Mouse (Mus musculus) liver, postnatal 0 days (tissue): ENCODE measurements around the gene Slc41a3. TPM values are rescaled to one million over a fixed set of nuclear protein-coding genes. Genes with fewer than 3 reads are reported as not detected.

Experiments used
- ATAC-seq: fragments of 200-750 bp; cut with Nextera tagmentation; 2 replicates; pipeline ENCODE4 v1.8.0; 2017; ENCODE audit warnings: mild to moderate bottlenecking, moderate library complexity
- DNase-seq: peaks from one replicate; pipeline ENCODE4 v3.0.0-alpha.2; 2016
- H3K27ac ChIP-seq: fragments of 300-500 bp; sonication (generic); 2 replicates; pipeline ENCODE4 v1.5.1; 2014; ENCODE audit warnings: antibody characterized with exemption, moderate library complexity, mild to moderate bottlenecking, low read depth
- H3K27me3 ChIP-seq: fragments of 300-500 bp; sonication (generic); 2 replicates; pipeline ENCODE4 v1.6.1; 2014; ENCODE audit warnings: low read length, control low read depth, mixed read lengths; ENCODE audit not compliant: insufficient read depth
- H3K36me3 ChIP-seq: fragments of 300-500 bp; sonication (generic); replicated peaks from 2 replicates; pipeline ENCODE4 v1.6.1; 2014; ENCODE audit warnings: mild to moderate bottlenecking, control low read depth, low read length, moderate library complexity, mixed read lengths; ENCODE audit not compliant: insufficient read depth
- H3K4me1 ChIP-seq: fragments of 300-500 bp; sonication (generic); 2 replicates; pipeline ENCODE4 v1.6.1; 2014; ENCODE audit warnings: antibody characterized with exemption, mild to moderate bottlenecking, control low read depth; ENCODE audit not compliant: insufficient read depth
- H3K4me2 ChIP-seq: fragments of 300-500 bp; sonication (generic); 2 replicates; pipeline ENCODE4 v1.6.1; 2014; ENCODE audit warnings: low read depth, mild to moderate bottlenecking, low read length, moderate library complexity, mixed read lengths
- H3K4me3 ChIP-seq: fragments of 300-500 bp; sonication (generic); 2 replicates; pipeline ENCODE4 v1.5.1; 2014; ENCODE audit warnings: low read depth, low read length
- H3K9ac ChIP-seq: fragments of 300-500 bp; sonication (generic); replicated peaks from 2 replicates; pipeline ENCODE4 v1.6.1; 2014; ENCODE audit warnings: mild to moderate bottlenecking, moderate library complexity
- H3K9me3 ChIP-seq: fragments of 300-500 bp; sonication (generic); 2 replicates; pipeline ENCODE4 v1.6.1; 2016; ENCODE audit warnings: mild to moderate bottlenecking, control low read depth, low read length, mixed read lengths
- CTCF ChIP-seq: sonication (generic); IDR thresholded peaks from 2 replicates; pipeline ENCODE4 v1.5.1; 2016; ENCODE audit warnings: antibody characterized with exemption, low read depth
- EP300 ChIP-seq: IDR thresholded peaks from 2 replicates; pipeline ENCODE4 v1.6.1; 2016; ENCODE audit warnings: antibody characterized with exemption, low read depth, mild to moderate bottlenecking
- WGBS: fragments of 180-500 bp; shearing (Covaris S2); extraction: QIAGEN DNeasy Blood & Tissue Kit; methylation state at CpG from one replicate; pipeline ENCODE4 v1.1.7; 2014; ENCODE audit not compliant: insufficient replicate concordance; 5-methylcytosine and 5-hydroxymethylcytosine counted together
- polyA plus RNA-seq: library from polyadenylated mRNA; unstranded; fragments of >200 nt; fragmentation: Nextera tagmentation; extraction: Ambion mirVana; gene quantifications from 2 replicates; pipeline ENCODE4 v1.2.1, GENCODE M21; 2015

The Slc41a3 gene
- polyA plus RNA-seq, 1 experiment from 2014 or later = 23.4 TPM

GRCm38 (mm10) chr6:90610248-90610647 is 5.7 kb downstream of the Slc41a3 start:
- Histone ChIP-seq H3K4me3 (no peak overlapping the region), H3K36me3 (no peaks in the 10 kb centered on the region), H3K4me1 (peaks cover 20% of the 10 kb centered on the region), H3K9ac (no peak overlapping the region), H3K27me3 (no peaks in the 10 kb centered on the region), H3K27ac (no peak overlapping the region), H3K9me3 (no peaks in the 10 kb centered on the region), H3K4me2 (no peak overlapping the region)
- DNase-seq (no peak), ATAC-seq (no peak)
- 78% methylated on average over 5 of the region's 5 CpGs for WGBS
- no peak for TF ChIP-seq EP300

DNA sequence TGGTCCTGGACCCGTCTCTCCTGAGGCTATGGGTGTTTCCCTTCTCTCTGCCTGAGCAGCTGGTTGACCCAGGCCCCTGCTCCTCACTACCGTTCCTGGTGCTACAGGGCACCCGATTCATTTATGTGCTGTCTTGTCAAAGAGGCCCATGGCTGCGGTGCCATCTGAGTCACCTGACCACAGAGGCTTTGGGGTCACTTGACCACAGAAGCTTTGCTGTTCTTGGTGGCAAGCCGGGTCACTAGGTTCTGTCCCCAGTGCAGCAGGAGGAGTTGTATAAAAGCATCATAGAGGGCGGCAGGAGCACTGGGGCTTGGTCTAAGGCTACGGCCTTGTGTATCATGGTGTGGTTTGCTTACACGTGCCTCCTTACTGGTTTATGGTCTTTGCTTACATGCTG is 8.8 kb downstream of the Slc41a3 start:
- Histone ChIP-seq H3K9me3 (no peaks in the 10 kb centered on the region), H3K4me1 (peaks cover 11% of the 10 kb centered on the region), H3K4me3 (no peak overlapping the region), H3K36me3 (no peaks in the 10 kb centered on the region), H3K27ac (no peak overlapping the region), H3K9ac (no peak overlapping the region), H3K27me3 (no peaks in the 10 kb centered on the region), H3K4me2 (no peak overlapping the region)
- ATAC-seq (no peak), DNase-seq (no peak)
- TF ChIP-seq EP300 = no peak
- TF ChIP-seq CTCF = no peak
- 75% methylated on average over 8 of the region's 8 CpGs for WGBS

DNA sequence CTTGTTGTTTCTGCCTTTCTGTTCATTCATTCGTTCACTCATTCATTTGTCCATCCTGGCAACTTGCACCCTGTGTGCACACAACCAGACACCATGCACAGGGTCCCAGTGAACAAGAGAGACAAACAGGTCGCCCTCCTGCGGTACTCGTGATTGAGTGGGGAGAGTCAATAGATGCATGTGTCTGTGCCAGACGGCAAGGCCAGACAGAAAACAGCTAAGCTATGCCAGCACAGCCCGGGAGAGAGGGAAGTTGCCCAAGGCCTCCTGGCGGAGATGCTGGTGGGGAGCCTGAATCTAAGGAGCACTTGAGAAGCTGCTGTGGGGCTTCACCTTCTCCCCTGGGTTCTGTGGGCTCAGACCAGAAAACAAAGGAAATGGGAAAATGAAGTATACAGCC is 10.8 kb downstream of the Slc41a3 start:
- Histone ChIP-seq H3K36me3 (no peaks in the 10 kb centered on the region), H3K9me3 (no peaks in the 10 kb centered on the region), H3K27me3 (no peaks in the 10 kb centered on the region), H3K4me1 (peaks cover 22% of the 10 kb centered on the region), H3K4me3 (no peak overlapping the region), H3K27ac (no peak overlapping the region), H3K4me2 (no peak overlapping the region), H3K9ac (no peak overlapping the region)
- ATAC-seq (no peak), DNase-seq (no peak)
- WGBS = 71% methylated on average over 7 of the region's 7 CpGs
- TF ChIP-seq CTCF (no peak), EP300 (no peak)

- Histone ChIP-seq H3K4me1 (peaks cover 26% of the 10 kb centered on the region), H3K27me3 (no peaks in the 10 kb centered on the region), H3K9ac (no peak overlapping the region), H3K27ac (no peak overlapping the region), H3K36me3 (no peaks in the 10 kb centered on the region), H3K9me3 (no peaks in the 10 kb centered on the region), H3K4me2 (no peak overlapping the region), H3K4me3 (no peak overlapping the region)
- ATAC-seq (no peak), DNase-seq (no peak)
- 92% methylated on average over 6 of the region's 6 CpGs for WGBS
- TF ChIP-seq CTCF (no peak), EP300 (no peak)
Observed at GRCm38 (mm10) chr6:90615991-90616390, 11.5 kb downstream of the Slc41a3 start.

DNA sequence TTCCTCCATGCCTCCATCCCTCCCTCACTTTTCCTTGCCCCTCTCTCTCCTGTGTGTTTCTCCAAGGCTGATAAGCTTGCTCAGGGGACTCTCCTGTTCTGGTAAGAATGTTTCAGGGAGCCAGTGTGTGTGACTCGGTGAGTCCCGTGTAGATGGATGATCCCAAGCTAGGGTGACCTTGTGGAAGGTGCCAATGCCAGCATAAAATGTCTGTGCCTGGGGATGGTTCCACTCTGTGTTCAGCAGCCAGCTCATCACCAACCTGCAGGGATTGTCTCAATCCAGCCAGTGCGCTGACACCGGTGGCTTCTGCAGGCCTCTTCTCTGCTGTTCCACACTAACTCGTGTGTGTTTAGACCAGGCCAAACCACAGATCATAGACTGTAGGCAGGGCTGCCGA is 12.0 kb downstream of the Slc41a3 start:
- WGBS = 70% methylated on average over 6 of the region's 6 CpGs
- no peaks in the 10 kb centered on the region for H3K27me3 ChIP-seq
- H3K27ac ChIP-seq = no peak overlapping the region
- H3K4me1 ChIP-seq = peaks cover 31% of the 10 kb centered on the region
- TF ChIP-seq CTCF (no peak), EP300 (no peak)
- no peak overlapping the region for H3K4me2 ChIP-seq
- ATAC-seq = no peak
- no peaks in the 10 kb centered on the region for H3K9me3 ChIP-seq
- DNase-seq = no peak
- H3K9ac ChIP-seq = no peak overlapping the region
- H3K36me3 ChIP-seq = no peaks in the 10 kb centered on the region
- no peak overlapping the region for H3K4me3 ChIP-seq

GRCm38 (mm10) chr6:90618274-90618673 is 13.7 kb downstream of the Slc41a3 start:
- peaks cover 49% of the 10 kb centered on the region for H3K4me1 ChIP-seq
- no peaks in the 10 kb centered on the region for H3K9me3 ChIP-seq
- peak overlapping the region; percentile 94 for H3K27ac ChIP-seq
- no peaks in the 10 kb centered on the region for H3K36me3 ChIP-seq
- 22% methylated on average over 4 of the region's 4 CpGs for WGBS
- TF ChIP-seq CTCF = no peak
- peak; percentile 52; the same call in 1 of the 2 replicates for TF ChIP-seq EP300
- H3K4me2 ChIP-seq = peak overlapping the region; percentile 85
- ATAC-seq = no peak
- DNase-seq = peak; percentile 44
- H3K4me3 ChIP-seq = peak overlapping the region; percentile 55
- peak overlapping the region; percentile 81 for H3K9ac ChIP-seq
- H3K27me3 ChIP-seq = no peaks in the 10 kb centered on the region

DNA sequence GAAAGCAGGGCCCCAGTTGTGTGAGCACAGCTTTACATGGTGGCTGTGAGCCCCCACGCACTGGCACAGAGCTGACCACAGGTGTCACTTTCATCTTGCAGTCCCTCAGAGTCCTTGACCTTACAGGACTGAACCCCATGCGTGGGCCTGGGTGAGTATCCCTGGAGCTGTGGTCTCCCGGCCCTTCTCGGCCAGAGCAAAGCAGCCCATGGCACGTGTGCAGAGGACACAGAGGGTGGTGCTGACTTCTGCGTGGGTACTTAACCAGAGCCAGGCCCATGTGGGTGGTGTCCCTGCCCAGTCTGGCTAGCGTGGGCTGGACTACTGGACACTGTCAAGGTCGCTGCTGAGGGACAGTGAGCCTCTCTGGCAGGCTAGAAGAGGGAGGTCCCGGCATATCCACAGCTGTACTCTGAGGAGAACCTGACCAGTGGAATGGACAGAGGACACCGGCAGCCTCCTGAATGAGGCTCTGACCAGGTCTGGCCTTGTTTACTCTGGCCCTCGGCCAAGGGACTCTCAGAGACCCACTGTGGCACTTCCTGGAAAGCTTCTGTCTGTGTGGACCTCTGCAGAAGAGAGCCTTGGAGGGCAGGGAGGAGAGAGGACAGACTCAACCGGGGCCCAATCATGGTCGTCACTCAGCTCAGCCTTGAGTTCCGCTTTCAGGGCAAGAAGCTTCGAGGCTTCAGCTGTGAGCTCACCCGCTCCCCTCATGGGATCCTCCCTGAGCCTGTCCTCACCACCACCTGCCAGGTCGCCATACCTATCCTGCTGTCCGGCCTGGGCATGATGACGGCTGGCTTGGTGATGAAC is 14.5 kb downstream of the Slc41a3 start:
- H3K4me2 ChIP-seq = peak overlapping the region; percentile 85
- peaks cover 55% of the 10 kb centered on the region for H3K4me1 ChIP-seq
- DNase-seq = peak; percentile 75
- peak overlapping the region; percentile 55 for H3K4me3 ChIP-seq
- ATAC-seq = peak; percentile 60
- H3K27me3 ChIP-seq = no peaks in the 10 kb centered on the region
- no peaks in the 10 kb centered on the region for H3K36me3 ChIP-seq
- peak overlapping the region; percentile 94 for H3K27ac ChIP-seq
- TF ChIP-seq EP300 = no peak
- no peak for TF ChIP-seq CTCF
- H3K9ac ChIP-seq = peak overlapping the region; percentile 81
- WGBS = 22% methylated on average over 19 of the region's 19 CpGs
- H3K9me3 ChIP-seq = no peaks in the 10 kb centered on the region
